Mouse (Mus musculus) neural tube, embryonic 11.5 days (tissue): ENCODE results near the gene Borcs8. TPM values are rescaled to one million over a fixed set of nuclear protein-coding genes. Genes with fewer than 3 reads are reported as not detected.

Source experiments
- ATAC-seq: fragments of 200-750 bp; cut with Nextera tagmentation; 2 replicates; pipeline ENCODE4 v1.8.0; 2017; ENCODE audit warnings: moderate number of reproducible peaks, mild to moderate bottlenecking, moderate TSS enrichment, moderate library complexity; ENCODE audit not compliant: insufficient read depth, low FRiP score, low TSS enrichment
- DNase-seq: peaks from one replicate; pipeline ENCODE4 v3.0.0-alpha.2; 2015; ENCODE audit warnings: low spot score
- H3K27ac ChIP-seq: fragments of 300-500 bp; sonication (generic); 2 replicates; pipeline ENCODE4 v1.5.1; 2014; ENCODE audit warnings: low read depth, mild to moderate bottlenecking, low read length
- H3K27me3 ChIP-seq: fragments of 300-500 bp; sonication (generic); 2 replicates; pipeline ENCODE4 v1.6.1; 2014; ENCODE audit warnings: mild to moderate bottlenecking, low read length, mixed read lengths; ENCODE audit not compliant: control insufficient read depth, insufficient read depth
- H3K36me3 ChIP-seq: fragments of 300-500 bp; sonication (generic); 2 replicates; pipeline ENCODE4 v1.6.1; 2014; ENCODE audit warnings: mild to moderate bottlenecking, low read length, moderate library complexity, mixed read lengths; ENCODE audit not compliant: control insufficient read depth, insufficient read depth
- H3K4me1 ChIP-seq: fragments of 300-500 bp; sonication (generic); 2 replicates; pipeline ENCODE4 v1.6.1; 2014; ENCODE audit warnings: low read length, mixed read lengths; ENCODE audit not compliant: control insufficient read depth, insufficient read depth
- H3K4me2 ChIP-seq: fragments of 300-500 bp; sonication (generic); 2 replicates; pipeline ENCODE4 v1.6.1; 2014; ENCODE audit warnings: low read depth, mild to moderate bottlenecking, moderate library complexity
- H3K4me3 ChIP-seq: fragments of 300-500 bp; sonication (generic); 2 replicates; pipeline ENCODE4 v1.5.1; 2014; ENCODE audit warnings: low read depth, low read length
- H3K9ac ChIP-seq: fragments of 300-500 bp; sonication (generic); 2 replicates; pipeline ENCODE4 v1.6.1; 2014; ENCODE audit warnings: mild to moderate bottlenecking, low read length
- H3K9me3 ChIP-seq: fragments of 300-500 bp; sonication (generic); 2 replicates; pipeline ENCODE4 v1.6.1; 2016; ENCODE audit warnings: low read length; ENCODE audit not compliant: control insufficient read depth
- WGBS: fragments of 180-500 bp; shearing (Covaris S2); extraction: QIAGEN DNeasy Blood & Tissue Kit; methylation state at CpG from one replicate; pipeline ENCODE4 v1.1.7; 2014; 5-methylcytosine and 5-hydroxymethylcytosine counted together
- polyA plus RNA-seq: library from polyadenylated mRNA; unstranded; fragments of >200 nt; fragmentation: Nextera tagmentation; extraction: Ambion mirVana; gene quantifications from 2 replicates; pipeline ENCODE4 v1.2.1, GENCODE M21; 2014

The Borcs8 gene
- polyA plus RNA-seq, 1 experiment from 2014 or later = 52.2 TPM

DNA sequence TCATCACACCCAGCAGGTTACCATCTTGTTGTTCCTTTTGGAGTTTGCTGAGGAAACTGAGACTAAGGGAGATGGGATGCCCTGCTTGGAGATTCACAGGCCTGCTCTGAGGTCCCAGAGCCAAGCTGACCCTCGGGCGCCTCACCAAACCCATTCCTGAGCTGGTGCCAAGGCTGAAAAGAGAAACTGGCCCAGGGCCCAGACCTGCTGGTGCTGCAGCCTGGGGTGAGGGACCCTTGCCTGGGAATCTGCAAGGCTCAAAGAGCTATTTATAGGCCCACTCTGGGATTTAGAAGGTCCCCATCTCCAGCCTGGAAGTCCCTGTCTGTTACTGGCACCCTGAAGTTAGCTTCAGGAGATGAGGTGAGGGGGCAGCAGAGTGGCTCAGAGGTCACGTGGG, 10.9 kb upstream of the Borcs8 start:
- Histone ChIP-seq H3K9me3 (no peaks in the 10 kb centered on the region), H3K36me3 (peaks cover 4% of the 10 kb centered on the region), H3K9ac (no peak overlapping the region), H3K4me1 (peaks cover 3% of the 10 kb centered on the region), H3K27ac (no peak overlapping the region), H3K4me3 (no peak overlapping the region), H3K4me2 (no peak overlapping the region), H3K27me3 (no peaks in the 10 kb centered on the region)
- DNase-seq = no peak
- WGBS = 85% methylated on average over 3 of the region's 3 CpGs
- ATAC-seq = no peak

DNA sequence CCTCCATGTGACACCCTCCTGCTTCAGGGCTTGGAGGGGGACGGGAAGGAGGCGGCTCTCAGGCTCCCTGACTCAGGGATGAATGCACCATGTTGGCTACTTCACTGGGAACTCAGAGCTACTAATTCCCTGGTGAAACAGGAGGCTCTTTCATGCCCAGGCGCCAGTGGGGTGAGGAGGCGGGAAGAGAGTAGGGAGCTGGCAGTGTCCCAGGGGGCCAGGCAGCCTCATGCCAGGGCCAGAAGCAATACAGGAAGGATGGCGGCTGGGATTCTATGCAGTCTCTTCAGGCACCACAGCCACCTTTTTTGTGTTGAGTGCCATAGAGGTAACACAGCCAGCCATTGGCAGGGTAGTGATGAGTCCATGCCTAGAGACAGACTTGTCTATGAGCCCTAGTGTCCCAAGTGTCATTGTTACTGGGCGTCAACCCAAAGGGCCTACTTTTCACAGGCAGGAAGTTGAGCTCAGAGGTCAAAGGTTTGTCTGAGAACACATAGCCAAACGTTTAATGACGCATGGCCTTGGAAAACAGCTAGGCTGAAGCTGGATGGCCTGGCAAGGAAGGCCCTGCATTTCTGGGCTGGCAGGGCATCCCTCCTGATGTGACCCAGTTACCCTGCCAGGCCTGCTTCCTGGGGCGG, 9.9 kb upstream of the Borcs8 start:
- no peaks in the 10 kb centered on the region for H3K9me3 ChIP-seq
- no peak overlapping the region for H3K9ac ChIP-seq
- H3K36me3 ChIP-seq = peaks cover 6% of the 10 kb centered on the region
- WGBS = 70% methylated on average over 9 of the region's 9 CpGs
- DNase-seq (no peak), ATAC-seq (no peak)
- no peak overlapping the region for H3K4me3 ChIP-seq
- peaks cover 3% of the 10 kb centered on the region for H3K4me1 ChIP-seq
- H3K27ac ChIP-seq = no peak overlapping the region
- H3K27me3 ChIP-seq = no peaks in the 10 kb centered on the region
- no peak overlapping the region for H3K4me2 ChIP-seq

DNA sequence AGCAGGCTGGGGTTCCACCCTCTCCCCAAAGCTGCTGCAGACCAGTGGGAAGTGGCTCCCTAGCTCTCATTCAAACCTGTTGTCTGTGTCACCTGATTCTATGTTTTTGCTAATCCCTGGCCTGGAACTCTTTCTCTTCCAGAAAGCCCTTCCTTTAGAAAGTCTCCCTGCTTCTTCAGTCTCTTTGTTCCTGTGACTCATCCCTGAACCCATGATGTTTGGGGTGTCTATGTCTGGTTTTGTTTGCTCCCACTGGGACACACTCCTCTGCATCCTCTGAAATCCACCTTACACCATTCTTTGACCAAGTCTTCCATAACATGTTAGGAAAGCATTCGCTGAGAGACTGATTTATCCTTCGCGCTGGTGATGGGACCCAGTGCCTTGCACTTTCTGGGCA, 9.2 kb upstream of the Borcs8 start:
- no peaks in the 10 kb centered on the region for H3K9me3 ChIP-seq
- peaks cover 6% of the 10 kb centered on the region for H3K36me3 ChIP-seq
- no peaks in the 10 kb centered on the region for H3K27me3 ChIP-seq
- DNase-seq (no peak), ATAC-seq (no peak)
- H3K4me3 ChIP-seq = no peak overlapping the region
- 82% methylated on average over 3 of the region's 3 CpGs for WGBS
- H3K27ac ChIP-seq = no peak overlapping the region
- H3K4me2 ChIP-seq = no peak overlapping the region
- no peak overlapping the region for H3K9ac ChIP-seq
- peaks cover 3% of the 10 kb centered on the region for H3K4me1 ChIP-seq

DNA sequence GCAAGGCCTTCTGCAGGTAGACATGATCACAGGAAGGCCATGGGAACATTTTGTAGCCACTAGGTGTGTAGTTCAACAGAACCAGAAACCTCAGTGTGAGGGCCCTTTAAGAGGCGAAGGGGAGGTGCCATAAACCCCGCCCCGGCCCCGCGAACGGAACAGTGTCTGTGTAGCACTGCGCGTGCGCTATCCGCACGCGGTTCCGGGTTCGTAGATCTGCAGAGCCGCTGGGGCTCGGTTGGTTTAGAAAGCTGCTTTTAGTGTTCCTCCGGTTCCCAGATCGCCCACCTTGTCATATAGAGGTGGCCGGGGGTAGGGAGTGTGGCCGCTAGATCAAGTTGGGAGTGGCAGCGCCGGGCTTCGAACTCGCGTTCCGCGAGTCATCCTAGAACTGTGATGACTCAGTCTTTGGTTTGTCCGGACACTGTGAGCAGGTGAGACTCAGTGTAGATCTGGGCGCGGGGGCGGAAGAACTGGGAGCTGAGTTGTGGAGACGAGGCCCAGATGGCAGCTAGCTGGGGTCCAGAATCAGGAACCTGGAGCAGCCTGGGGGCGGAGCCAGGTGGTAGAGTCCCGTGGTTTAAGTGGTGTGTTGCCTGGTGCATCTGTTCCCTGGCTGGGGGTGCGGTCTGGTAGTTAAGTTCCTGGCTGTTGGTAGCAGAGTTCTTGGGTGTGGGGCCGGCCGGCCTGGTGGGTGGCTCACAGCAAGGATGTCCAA, 8.0 kb upstream of the Borcs8 start, which contains the start of gene Nr2c2ap:
TSS of gene Nr2c2ap (plus strand) at position 168 of the 718 bp plus-strand sequence.
- Histone ChIP-seq H3K9ac (peak within 1 kb of the TSS; percentile 61), H3K4me1 (peaks cover 3% of the 10 kb centered on the region), H3K36me3 (peaks cover 6% of the 10 kb centered on the region), H3K4me3 (peak within 1 kb of the TSS; percentile 61), H3K27ac (no peak within 1 kb of the TSS), H3K27me3 (no peaks in the 10 kb centered on the region), H3K9me3 (no peaks in the 10 kb centered on the region), H3K4me2 (peak within 1 kb of the TSS; percentile 76)
- ATAC-seq (peak; percentile 71), DNase-seq (peak; percentile 88)
- WGBS = under 1% methylated on average over 37 of the region's 37 CpGs

DNA sequence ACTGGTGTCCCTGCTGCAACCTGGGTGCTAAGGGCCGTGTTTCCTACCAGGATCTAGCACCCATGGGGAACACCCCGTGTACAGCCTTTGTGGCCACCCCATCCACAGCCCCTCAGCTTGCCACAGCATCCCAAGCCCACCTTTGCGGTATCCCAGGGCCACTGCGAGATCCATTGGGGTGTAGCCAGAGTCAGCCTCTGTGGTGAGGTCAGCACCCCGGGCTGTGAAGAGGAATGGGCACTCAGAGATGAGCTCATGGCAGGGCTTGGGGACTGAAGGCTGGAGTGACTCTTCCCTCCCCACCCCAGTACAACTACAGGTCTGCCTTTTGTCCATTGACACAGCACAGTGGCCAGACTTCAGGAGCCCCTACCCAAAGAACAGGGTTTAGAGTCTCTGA, 5.2 kb upstream of the Borcs8 start:
- DNase-seq (no peak), ATAC-seq (no peak)
- Histone ChIP-seq H3K9ac (no peak overlapping the region), H3K27me3 (no peaks in the 10 kb centered on the region), H3K4me2 (no peak overlapping the region), H3K4me3 (no peak overlapping the region), H3K36me3 (peaks cover 9% of the 10 kb centered on the region), H3K4me1 (peaks cover 7% of the 10 kb centered on the region), H3K9me3 (no peaks in the 10 kb centered on the region), H3K27ac (no peak overlapping the region)
- 91% methylated on average over 5 of the region's 5 CpGs for WGBS

DNA sequence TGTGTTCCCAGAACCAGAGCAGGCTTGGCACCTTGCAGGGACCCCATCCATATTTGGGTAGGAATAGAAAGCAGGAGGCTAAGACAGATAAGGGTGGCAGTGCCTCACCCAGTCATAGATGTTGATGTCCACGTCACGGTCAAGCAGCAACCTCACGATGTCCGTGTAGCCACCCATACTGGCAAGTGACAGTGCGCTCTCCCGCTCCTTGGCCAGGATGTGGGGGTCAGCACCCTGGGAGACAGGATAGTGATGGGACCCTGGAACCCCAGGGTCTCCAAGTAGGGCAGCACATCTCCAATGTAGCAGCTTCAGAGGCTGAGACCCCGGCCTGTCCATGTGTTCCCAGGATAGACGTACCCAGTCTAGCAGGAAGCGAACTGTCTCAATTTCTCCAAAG, 4.4 kb upstream of the Borcs8 start:
- H3K4me3 ChIP-seq = no peak overlapping the region
- ATAC-seq (no peak), DNase-seq (no peak)
- no peak overlapping the region for H3K4me2 ChIP-seq
- H3K9ac ChIP-seq = no peak overlapping the region
- H3K27me3 ChIP-seq = no peaks in the 10 kb centered on the region
- peaks cover 9% of the 10 kb centered on the region for H3K36me3 ChIP-seq
- H3K9me3 ChIP-seq = no peaks in the 10 kb centered on the region
- H3K4me1 ChIP-seq = peaks cover 7% of the 10 kb centered on the region
- H3K27ac ChIP-seq = no peak overlapping the region
- WGBS = 95% methylated on average over 9 of the region's 9 CpGs

DNA sequence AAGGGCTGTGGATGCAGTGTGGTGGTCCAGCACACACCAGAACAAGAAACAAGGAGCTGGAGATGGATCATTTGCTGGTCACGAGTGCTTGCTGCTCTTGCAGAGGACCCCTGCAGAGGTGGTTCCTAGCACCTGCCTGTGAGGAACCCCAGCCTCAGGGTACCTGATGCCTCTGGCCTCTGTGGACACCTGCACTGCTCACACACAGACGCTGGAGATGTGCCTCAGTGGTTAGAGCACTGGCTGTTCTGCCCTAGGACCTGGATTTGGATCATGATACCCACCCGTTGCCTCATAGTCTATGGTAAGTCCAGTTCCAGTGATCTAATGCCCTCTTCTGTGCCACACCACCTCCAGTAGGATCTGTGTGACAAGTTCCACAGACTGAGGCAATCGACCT, 2.7 kb upstream of the Borcs8 start:
- no peaks in the 10 kb centered on the region for H3K9me3 ChIP-seq
- H3K4me3 ChIP-seq = no peak overlapping the region
- H3K27ac ChIP-seq = no peak overlapping the region
- H3K36me3 ChIP-seq = peaks cover 9% of the 10 kb centered on the region
- ATAC-seq (no peak), DNase-seq (no peak)
- peaks cover 13% of the 10 kb centered on the region for H3K4me1 ChIP-seq
- H3K4me2 ChIP-seq = no peak overlapping the region
- no peaks in the 10 kb centered on the region for H3K27me3 ChIP-seq
- 88% methylated on average over 4 of the region's 4 CpGs for WGBS
- no peak overlapping the region for H3K9ac ChIP-seq

DNA sequence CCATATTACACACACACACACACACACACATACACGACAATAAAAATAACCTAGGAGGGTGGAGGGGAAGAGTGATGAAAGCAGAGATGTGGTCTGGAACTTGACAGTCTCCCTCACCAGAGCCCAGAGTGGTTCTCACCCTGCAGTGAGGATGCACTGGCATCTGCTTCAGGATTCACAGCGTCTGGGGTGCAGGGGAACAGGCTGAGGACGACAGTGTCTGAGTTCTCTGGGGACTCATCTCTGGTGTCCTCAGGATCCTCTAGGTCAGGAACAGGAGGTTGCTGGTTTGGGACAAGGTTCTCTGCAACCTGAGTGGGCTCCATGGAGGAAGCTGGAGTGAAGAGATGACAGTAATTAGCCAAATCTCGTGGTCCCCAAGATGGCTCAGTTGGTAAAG, 1.4 kb upstream of the Borcs8 start:
- H3K4me3 ChIP-seq = peak overlapping the region; percentile 72; the same call in 1 of the 2 replicates
- H3K9me3 ChIP-seq = no peaks in the 10 kb centered on the region
- 77% methylated on average over 4 of the region's 4 CpGs for WGBS
- no peaks in the 10 kb centered on the region for H3K27me3 ChIP-seq
- H3K27ac ChIP-seq = no peak overlapping the region
- H3K36me3 ChIP-seq = peaks cover 9% of the 10 kb centered on the region
- no peak for ATAC-seq
- no peak for DNase-seq
- H3K9ac ChIP-seq = no peak overlapping the region; the same call in 1 of the 2 replicates
- H3K4me1 ChIP-seq = peaks cover 12% of the 10 kb centered on the region
- no peak overlapping the region for H3K4me2 ChIP-seq

DNA sequence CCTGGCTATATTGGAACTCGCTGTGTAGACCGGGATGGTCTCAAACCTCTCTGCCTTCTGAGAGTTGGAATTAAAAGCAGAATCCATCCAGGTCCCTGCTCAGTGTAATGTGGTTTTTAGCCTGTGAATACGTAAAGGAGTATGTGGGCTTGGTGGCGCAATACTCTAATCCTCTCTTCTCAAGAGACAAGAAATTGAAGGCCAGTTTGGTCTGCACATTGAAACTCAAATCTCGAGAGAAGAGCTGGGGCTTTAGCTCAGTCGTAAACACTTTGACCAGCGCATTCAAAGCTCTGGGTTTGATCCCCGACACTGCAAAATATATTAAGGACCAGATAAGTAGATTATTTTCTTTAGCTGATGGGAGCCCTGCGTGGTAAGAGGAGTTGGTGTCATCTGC, 682 bp downstream of the Borcs8 start:
- H3K9me3 ChIP-seq = no peaks in the 10 kb centered on the region
- no peak overlapping the region for H3K27ac ChIP-seq
- H3K36me3 ChIP-seq = peaks cover 7% of the 10 kb centered on the region
- no peak for ATAC-seq
- peak overlapping the region; percentile 68 for H3K4me2 ChIP-seq
- peak overlapping the region; percentile 72 for H3K4me3 ChIP-seq
- DNase-seq = no peak
- H3K27me3 ChIP-seq = no peaks in the 10 kb centered on the region
- peaks cover 12% of the 10 kb centered on the region for H3K4me1 ChIP-seq
- 14% methylated on average over 9 of the region's 9 CpGs for WGBS
- peak overlapping the region; percentile 67 for H3K9ac ChIP-seq
